Mouse (Mus musculus) ES-Bruce4 (cell line): ENCODE results near the gene Ndufc2. TPM values are rescaled to one million over a fixed set of nuclear protein-coding genes. Genes with fewer than 3 reads are reported as not detected.

Experiments
- H3K27ac ChIP-seq: 2 replicates; pipeline ENCODE4 v1.5.1; 2012; ENCODE audit warnings: low read length, inconsistent platforms; ENCODE audit not compliant: insufficient read depth
- H3K27me3 ChIP-seq: 2 replicates; pipeline ENCODE4 v1.6.1; 2012; ENCODE audit warnings: mild to moderate bottlenecking, low read length, inconsistent platforms; ENCODE audit not compliant: control insufficient read depth, poor library complexity, insufficient read depth, severe bottlenecking
- H3K36me3 ChIP-seq: 2 replicates; pipeline ENCODE4 v1.6.1; 2012; ENCODE audit warnings: inconsistent platforms, mild to moderate bottlenecking, low read length, moderate library complexity; ENCODE audit not compliant: control insufficient read depth, poor library complexity, insufficient read depth, severe bottlenecking
- H3K4me1 ChIP-seq: one replicate; pipeline ENCODE4 v1.8.1; 2011; ENCODE audit warnings: low read length; ENCODE audit not compliant: control insufficient read depth, insufficient read depth
- H3K4me3 ChIP-seq: 2 replicates; pipeline ENCODE4 v1.5.1; 2011; ENCODE audit warnings: low read depth, mild to moderate bottlenecking, low read length
- H3K9ac ChIP-seq: 2 replicates; pipeline ENCODE4 v1.6.1; 2012; ENCODE audit warnings: low read depth, mild to moderate bottlenecking, inconsistent platforms; ENCODE audit not compliant: poor library complexity, severe bottlenecking
- H3K9me3 ChIP-seq: replicated peaks from 2 replicates; pipeline ENCODE4 v1.6.1; 2012; ENCODE audit warnings: mild to moderate bottlenecking, low read length, inconsistent platforms; ENCODE audit not compliant: control insufficient read depth, poor library complexity, insufficient read depth, severe bottlenecking
- CTCF ChIP-seq: IDR thresholded peaks from one replicate; pipeline ENCODE4 v1.8.1; 2011; ENCODE audit warnings: low read depth, low read length
- EP300 ChIP-seq: IDR thresholded peaks from 2 replicates; pipeline ENCODE4 v1.6.1; 2011; ENCODE audit warnings: low read depth, low read length; ENCODE audit not compliant: insufficient read depth
- POLR2A ChIP-seq: IDR thresholded peaks from one replicate; pipeline ENCODE4 v1.8.1; 2011; ENCODE audit warnings: low read length; ENCODE audit not compliant: insufficient read depth
- polyA plus RNA-seq: library from polyadenylated mRNA; stranded (reverse); fragments of >200 nt; gene quantifications from 2 replicates; pipeline ENCODE4 v1.2.4, GENCODE M21; 2011; ENCODE audit warnings: low read depth; ENCODE audit not compliant: missing spikeins, insufficient read depth, insufficient read length

Ndufc2 gene
- polyA plus RNA-seq, 1 experiment: 161 TPM

DNA sequence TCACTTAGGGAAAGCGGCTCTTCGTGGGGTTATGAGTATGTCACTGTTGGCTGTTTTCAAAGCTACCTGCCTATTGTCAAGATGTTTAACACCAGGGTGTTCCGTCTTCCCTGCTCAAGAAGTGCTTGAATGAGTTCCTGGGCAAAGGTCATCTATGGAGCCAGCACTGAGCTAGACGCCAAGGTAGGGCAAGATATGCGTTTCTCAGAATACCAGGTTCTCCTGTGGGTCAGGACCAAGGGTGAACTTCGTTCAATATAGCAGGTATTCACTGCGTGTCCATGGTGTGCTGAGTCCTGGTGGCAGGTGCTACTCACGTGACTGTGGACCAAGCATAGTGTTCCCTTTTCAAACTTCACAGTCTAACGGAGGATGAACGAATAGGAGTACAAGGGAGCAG, 55.0 kb downstream of the Ndufc2 start:
- Histone ChIP-seq H3K9me3 (no peaks in the 10 kb centered on the region), H3K27me3 (no peaks in the 10 kb centered on the region), H3K9ac (no peak overlapping the region), H3K4me3 (no peak overlapping the region), H3K4me1 (no peaks in the 10 kb centered on the region), H3K27ac (no peak overlapping the region), H3K36me3 (no peaks in the 10 kb centered on the region)
- TF ChIP-seq EP300 (no peak), POLR2A (no peak), CTCF (no peak)

GRCm38 (mm10) chr7:97455577-97455976, 55.8 kb downstream of the Ndufc2 start:
- Histone ChIP-seq H3K36me3 (no peaks in the 10 kb centered on the region), H3K27ac (no peak overlapping the region), H3K9ac (no peak overlapping the region), H3K27me3 (no peaks in the 10 kb centered on the region), H3K4me1 (no peaks in the 10 kb centered on the region), H3K4me3 (no peak overlapping the region), H3K9me3 (no peaks in the 10 kb centered on the region)
- TF ChIP-seq CTCF (no peak), POLR2A (no peak), EP300 (no peak)

Other genes starting within 250 kb of the Ndufc2 start
- gene Usp35, start 68.0 kb upstream of the Ndufc2 start, polyA plus RNA-seq: 9.1 and 9.6 TPM in 2 replicates
- 3.0 and 3.2 TPM in 2 replicates for gene Kctd21, start 67.7 kb upstream of the Ndufc2 start, polyA plus RNA-seq
- 58.5 and 59.6 TPM in 2 replicates for gene Alg8, start 28.4 kb upstream of the Ndufc2 start, polyA plus RNA-seq
- gene Thrsp, start 17.7 kb downstream of the Ndufc2 start, polyA plus RNA-seq: not detected in 2 replicates
- not detected in 2 replicates for gene Kctd14, start 51.3 kb downstream of the Ndufc2 start, polyA plus RNA-seq
- 59.2 and 64.2 TPM in 2 replicates for gene Ints4, start 81.0 kb downstream of the Ndufc2 start, polyA plus RNA-seq
- gene Aamdc, start 179.5 kb downstream of the Ndufc2 start, polyA plus RNA-seq: 23.8 and 25.2 TPM in 2 replicates
- 57.3 and 66.4 TPM in 2 replicates for gene Rsf1, start 179.9 kb downstream of the Ndufc2 start, polyA plus RNA-seq